Mouse (Mus musculus): ENCODE data around the gene Ldhc.
"Not testable (repeated sequence)": the region's sequence is repeated elsewhere in the genome, so short reads cannot be mapped to it uniquely, and the experiment has no call there.

The Ldhc gene

GRCm38 (mm10) chr7:46860996-46861395, at the start of gene Ldhc:
Gene Ldhc, plus strand, starts transcription at chr7:46861203.
- DNase-seq (ENCODE audit: low spot score) = no peak

- no peak for DNase-seq (ENCODE audit: low spot score)
Observed at GRCm38 (mm10) chr7:46814012-46814411, 47.0 kb upstream of the Ldhc start.

- not testable (repeated sequence) for DNase-seq (ENCODE audit: low spot score)
Observed at GRCm38 (mm10) chr7:46820876-46821632, 39.9 kb upstream of the Ldhc start.

GRCm38 (mm10) chr7:46827046-46827802, 33.8 kb upstream of the Ldhc start:
- DNase-seq (ENCODE audit: low spot score) = no peak

- no peak for DNase-seq (ENCODE audit: low spot score)
Observed at GRCm38 (mm10) chr7:46827803-46828184, 33.2 kb upstream of the Ldhc start.

GRCm38 (mm10) chr7:46829911-46830310, 31.1 kb upstream of the Ldhc start:
- peak; percentile 45 for DNase-seq (ENCODE audit: low spot score)

- no peak for DNase-seq (ENCODE audit: low spot score)
Observed at GRCm38 (mm10) chr7:46830799-46831590, 30.0 kb upstream of the Ldhc start.

GRCm38 (mm10) chr7:46831693-46832092, 29.3 kb upstream of the Ldhc start:
- DNase-seq (ENCODE audit: low spot score) = no peak

- DNase-seq (ENCODE audit: low spot score) = not testable (repeated sequence)
Observed at GRCm38 (mm10) chr7:46832112-46832810, 28.7 kb upstream of the Ldhc start.

GRCm38 (mm10) chr7:46833266-46833665, 27.7 kb upstream of the Ldhc start:
- peak; percentile 37 for DNase-seq (ENCODE audit: low spot score)

- no peak for DNase-seq (ENCODE audit: low spot score)
Observed at GRCm38 (mm10) chr7:46833670-46834255, 27.2 kb upstream of the Ldhc start.

GRCm38 (mm10) chr7:46834994-46835610, 25.9 kb upstream of the Ldhc start:
- DNase-seq (ENCODE audit: low spot score) = no peak

- DNase-seq (ENCODE audit: low spot score) = no peak
Observed at GRCm38 (mm10) chr7:46836357-46836756, 24.6 kb upstream of the Ldhc start.

GRCm38 (mm10) chr7:46837073-46837472, 23.9 kb upstream of the Ldhc start:
- DNase-seq (ENCODE audit: low spot score) = no peak

GRCm38 (mm10) chr7:46838104-46838671, 22.8 kb upstream of the Ldhc start:
- DNase-seq (ENCODE audit: low spot score) = peak; percentile 47

- DNase-seq (ENCODE audit: low spot score) = peak; percentile 71
Observed at GRCm38 (mm10) chr7:46838891-46839302, 22.1 kb upstream of the Ldhc start.

GRCm38 (mm10) chr7:46839446-46839845, 21.6 kb upstream of the Ldhc start:
- DNase-seq (ENCODE audit: low spot score) = no peak

GRCm38 (mm10) chr7:46839861-46840260, 21.1 kb upstream of the Ldhc start:
- no peak for DNase-seq (ENCODE audit: low spot score)

- no peak for DNase-seq (ENCODE audit: low spot score)
Observed at GRCm38 (mm10) chr7:46840326-46840725, 20.7 kb upstream of the Ldhc start.

- DNase-seq (ENCODE audit: low spot score) = no peak
Observed at GRCm38 (mm10) chr7:46840787-46841525, 20.0 kb upstream of the Ldhc start, which contains the start of gene Ldha. Gene Ldha, plus strand, starts transcription at chr7:46841475.
